Mouse (Mus musculus): ENCODE data around the gene Cxcl16. TPM values are rescaled to one million over a fixed set of nuclear protein-coding genes. Genes with fewer than 3 reads are reported as not detected.

The Cxcl16 gene
- polyA plus RNA-seq, 1 experiment from 2014 or later: 6.0 TPM

DNA sequence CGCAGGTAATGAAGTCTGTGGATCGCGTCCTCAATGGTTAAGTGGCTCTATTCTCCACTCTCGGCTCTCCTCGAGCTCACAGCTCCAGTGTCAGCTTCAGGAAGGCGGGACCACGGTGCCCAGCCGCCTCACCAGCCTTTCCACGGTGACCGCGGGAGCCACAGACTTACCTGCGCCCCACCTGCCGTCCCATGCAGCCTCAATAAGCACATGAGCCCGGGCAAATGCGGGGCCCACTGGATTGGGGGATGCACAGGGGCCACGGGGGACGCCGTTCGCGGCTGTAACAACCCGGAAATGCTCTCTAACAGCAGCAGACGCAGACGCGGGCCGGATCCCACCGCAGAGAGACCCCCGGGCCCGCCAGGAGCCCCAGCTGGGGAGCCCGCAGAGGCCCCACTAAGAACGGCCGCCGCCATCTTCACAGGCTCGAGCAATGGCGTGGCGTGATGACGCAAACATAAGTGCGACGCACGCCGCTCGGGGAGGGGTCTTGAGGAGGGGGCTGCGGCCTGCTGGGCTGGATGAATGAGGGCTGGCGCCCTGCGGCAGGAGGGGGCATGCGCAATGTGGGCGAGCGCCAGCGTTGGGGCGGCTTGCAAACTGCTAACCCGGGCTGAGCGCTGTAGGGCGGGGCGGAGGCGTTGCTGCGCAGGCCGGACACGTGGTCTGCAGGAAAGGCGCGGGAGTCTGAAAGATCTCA is 50.0 kb downstream of the Cxcl16 start, which contains the start of gene Pelp1:
Pelp1 (minus strand) TSS at position 438 of the 703 bp plus-strand sequence.
- Histone ChIP-seq H3K36me3 (ENCODE audit: control insufficient read depth, insufficient read depth, low read length) (peaks cover 17% of the 10 kb centered on the region; the same call in 1 of the 2 replicates), H3K4me2 (replicated peaks; ENCODE audit: low read depth, low read length) (peak within 1 kb of the TSS; percentile 86), H3K9ac (ENCODE audit: low read depth, low read length) (peak within 1 kb of the TSS; percentile 95), H3K27ac (ENCODE audit: low read depth, low read length) (peak within 1 kb of the TSS; percentile 63), H3K4me3 (ENCODE audit: low read length) (peak within 1 kb of the TSS; percentile 92), H3K27me3 (ENCODE audit: control insufficient read depth, insufficient read depth, low read length) (no peaks in the 10 kb centered on the region), H3K9me3 (ENCODE audit: control insufficient read depth, low read length) (no peaks in the 10 kb centered on the region), H3K4me1 (ENCODE audit: control insufficient read depth, insufficient read depth, low read length) (peaks cover 13% of the 10 kb centered on the region)
- under 1% methylated on average over 59 of the region's 59 CpGs for WGBS
- peak; percentile 99 for ATAC-seq (ENCODE audit: low FRiP score, low TSS enrichment)

Small RNAs within 50 kb of the gene (microRNA-seq; reads per million reads assigned to microRNA genes)
- gene Mir7115: not detected

Other genes starting within 250 kb of the Cxcl16 start
- gene Slc16a11, start 247.2 kb downstream of the Cxcl16 start, polyA plus RNA-seq (2014; fragmentation: Nextera tagmentation; extraction: Ambion mirVana): 3.0 and 3.5 TPM in 2 replicates
- 8.4 and 14.2 TPM in 2 replicates for gene Slc16a13, start 238.9 kb downstream of the Cxcl16 start, polyA plus RNA-seq (2014; fragmentation: Nextera tagmentation; extraction: Ambion mirVana)
- 19.2 and 20.0 TPM in 2 replicates for gene Bcl6b, start 230.2 kb downstream of the Cxcl16 start, polyA plus RNA-seq (2014; fragmentation: Nextera tagmentation; extraction: Ambion mirVana)
- 180 and 243 TPM in 2 replicates for gene 0610010K14Rik, start 222.1 kb downstream of the Cxcl16 start, polyA plus RNA-seq (2014; fragmentation: Nextera tagmentation; extraction: Ambion mirVana)
- 7.8 and 10.5 TPM in 2 replicates for gene Gm21988, start 220.2 kb downstream of the Cxcl16 start, polyA plus RNA-seq (2014; fragmentation: Nextera tagmentation; extraction: Ambion mirVana)
- gene Rnasek, start 220.1 kb downstream of the Cxcl16 start, polyA plus RNA-seq (2014; fragmentation: Nextera tagmentation; extraction: Ambion mirVana): 149 and 173 TPM in 2 replicates
- 3.3 and 3.6 TPM in 2 replicates for gene Alox12, start 204.6 kb downstream of the Cxcl16 start, polyA plus RNA-seq (2014; fragmentation: Nextera tagmentation; extraction: Ambion mirVana)
- gene Alox12e, start 137.4 kb downstream of the Cxcl16 start, polyA plus RNA-seq (2014; fragmentation: Nextera tagmentation; extraction: Ambion mirVana): not detected in 2 replicates
- gene Alox15, start 108.0 kb downstream of the Cxcl16 start, polyA plus RNA-seq (2014; fragmentation: Nextera tagmentation; extraction: Ambion mirVana): 0.69 and 1.5 TPM in 2 replicates
- gene Pelp1, start 50.0 kb downstream of the Cxcl16 start, polyA plus RNA-seq (2014; fragmentation: Nextera tagmentation; extraction: Ambion mirVana): 27.8 and 39.0 TPM in 2 replicates
- gene Arrb2, start 27.3 kb downstream of the Cxcl16 start, polyA plus RNA-seq (2014; fragmentation: Nextera tagmentation; extraction: Ambion mirVana): 11.0 and 23.3 TPM in 2 replicates
- gene Med11, start 8.1 kb downstream of the Cxcl16 start, polyA plus RNA-seq (2014; fragmentation: Nextera tagmentation; extraction: Ambion mirVana): 48.7 and 50.0 TPM in 2 replicates
- gene Zmynd15, start 551 bp downstream of the Cxcl16 start, polyA plus RNA-seq (2014; fragmentation: Nextera tagmentation; extraction: Ambion mirVana): 0.33 and 0.88 TPM in 2 replicates
- 0.31 and 0.91 TPM in 2 replicates for gene Tm4sf5, start 45.3 kb upstream of the Cxcl16 start, polyA plus RNA-seq (2014; fragmentation: Nextera tagmentation; extraction: Ambion mirVana)
- gene Vmo1, start 54.6 kb upstream of the Cxcl16 start, polyA plus RNA-seq (2014; fragmentation: Nextera tagmentation; extraction: Ambion mirVana): 0.41 and 0.57 TPM in 2 replicates
- gene Gltpd2, start 59.2 kb upstream of the Cxcl16 start, polyA plus RNA-seq (2014; fragmentation: Nextera tagmentation; extraction: Ambion mirVana): 0.31 and 0.34 TPM in 2 replicates
- 823 and 914 TPM in 2 replicates for gene Psmb6, start 65.4 kb upstream of the Cxcl16 start, polyA plus RNA-seq (2014; fragmentation: Nextera tagmentation; extraction: Ambion mirVana)
- gene Gm40193, start 73.0 kb upstream of the Cxcl16 start, polyA plus RNA-seq (2014; fragmentation: Nextera tagmentation; extraction: Ambion mirVana): not detected in 2 replicates
- 3.7 and 5.9 TPM in 2 replicates for gene Pld2, start 80.1 kb upstream of the Cxcl16 start, polyA plus RNA-seq (2014; fragmentation: Nextera tagmentation; extraction: Ambion mirVana)
- 14.7 and 21.0 TPM in 2 replicates for gene Mink1, start 102.9 kb upstream of the Cxcl16 start, polyA plus RNA-seq (2014; fragmentation: Nextera tagmentation; extraction: Ambion mirVana)
- not detected in 2 replicates for gene 4930544D05Rik, start 155.9 kb upstream of the Cxcl16 start, polyA plus RNA-seq (2014; fragmentation: Nextera tagmentation; extraction: Ambion mirVana)
- gene Chrne, start 159.2 kb upstream of the Cxcl16 start, polyA plus RNA-seq (2014; fragmentation: Nextera tagmentation; extraction: Ambion mirVana): not detected in 2 replicates
- 0.29 and 0.35 TPM in 2 replicates for gene Gp1ba, start 179.1 kb upstream of the Cxcl16 start, polyA plus RNA-seq (2014; fragmentation: Nextera tagmentation; extraction: Ambion mirVana)
- 83.0 and 109 TPM in 2 replicates for gene Rnf167, start 187.3 kb upstream of the Cxcl16 start, polyA plus RNA-seq (2014; fragmentation: Nextera tagmentation; extraction: Ambion mirVana)
- 153 and 171 TPM in 2 replicates for gene Slc25a11, start 187.5 kb upstream of the Cxcl16 start, polyA plus RNA-seq (2014; fragmentation: Nextera tagmentation; extraction: Ambion mirVana)
- gene Pfn1, start 194.7 kb upstream of the Cxcl16 start, polyA plus RNA-seq (2014; fragmentation: Nextera tagmentation; extraction: Ambion mirVana): 1,900 and 2,186 TPM in 2 replicates
- gene Eno3, start 197.2 kb upstream of the Cxcl16 start, polyA plus RNA-seq (2014; fragmentation: Nextera tagmentation; extraction: Ambion mirVana): 22.4 and 26.8 TPM in 2 replicates
- gene Spag7, start 209.4 kb upstream of the Cxcl16 start, polyA plus RNA-seq (2014; fragmentation: Nextera tagmentation; extraction: Ambion mirVana): 177 and 230 TPM in 2 replicates
- gene Camta2, start 228.1 kb upstream of the Cxcl16 start, polyA plus RNA-seq (2014; fragmentation: Nextera tagmentation; extraction: Ambion mirVana): 10.8 and 16.1 TPM in 2 replicates
- 1.3 and 2.1 TPM in 2 replicates for gene Inca1, start 240.2 kb upstream of the Cxcl16 start, polyA plus RNA-seq (2014; fragmentation: Nextera tagmentation; extraction: Ambion mirVana)
- gene Kif1c, start 240.6 kb upstream of the Cxcl16 start, polyA plus RNA-seq (2014; fragmentation: Nextera tagmentation; extraction: Ambion mirVana): 10.0 and 15.6 TPM in 2 replicates

All from kidney, embryonic 14.5 days (tissue).